Mouse (Mus musculus): Measurements from ENCODE around the gene Sorcs2.
"Not testable (repeated sequence)": the region's sequence is repeated elsewhere in the genome, so short reads cannot be mapped to it uniquely, and the experiment has no call there.

Gene Sorcs2

DNA sequence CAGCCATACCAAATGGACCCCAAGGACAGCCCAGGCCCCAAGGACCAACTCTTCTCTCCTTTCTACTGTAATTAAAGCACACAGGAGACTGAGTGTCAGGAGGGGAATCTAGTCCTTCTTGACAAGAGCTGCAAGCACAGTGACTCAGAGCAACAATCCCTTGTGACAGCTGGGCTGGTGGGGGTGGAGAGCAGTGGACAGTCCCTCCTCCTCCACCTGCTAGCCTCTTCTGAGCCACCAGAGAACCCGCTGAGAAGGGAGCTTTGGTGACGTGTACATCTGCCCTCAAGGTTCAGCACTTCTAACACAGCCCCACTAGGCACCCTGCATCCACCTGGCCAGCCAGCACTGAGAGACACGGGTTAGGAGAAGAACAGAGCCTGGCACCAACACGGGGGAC lies 96.8 kb downstream of the Sorcs2 start:
- DNase-seq (ENCODE audit: low spot score): no peak

DNA sequence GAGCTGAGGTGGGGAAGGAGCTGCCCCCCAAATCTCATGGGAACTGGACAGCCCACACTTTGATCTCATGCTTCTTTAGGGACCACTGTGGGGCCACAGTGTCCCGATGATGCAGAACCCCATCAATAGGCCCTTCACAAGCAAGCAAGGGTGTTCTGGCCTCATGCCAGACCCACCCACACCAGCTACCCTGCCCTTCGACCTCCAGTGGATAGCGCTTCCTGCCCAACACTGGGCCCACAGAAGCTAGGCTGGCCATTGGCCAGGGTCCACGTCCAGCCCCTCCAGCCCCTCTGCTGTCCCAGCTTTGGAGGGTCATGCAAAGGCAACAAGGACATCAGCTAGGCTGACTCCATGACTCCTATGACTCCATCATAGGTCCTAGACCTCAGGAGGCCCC lies 99.9 kb downstream of the Sorcs2 start:
- no peak for DNase-seq (ENCODE audit: low spot score)

DNA sequence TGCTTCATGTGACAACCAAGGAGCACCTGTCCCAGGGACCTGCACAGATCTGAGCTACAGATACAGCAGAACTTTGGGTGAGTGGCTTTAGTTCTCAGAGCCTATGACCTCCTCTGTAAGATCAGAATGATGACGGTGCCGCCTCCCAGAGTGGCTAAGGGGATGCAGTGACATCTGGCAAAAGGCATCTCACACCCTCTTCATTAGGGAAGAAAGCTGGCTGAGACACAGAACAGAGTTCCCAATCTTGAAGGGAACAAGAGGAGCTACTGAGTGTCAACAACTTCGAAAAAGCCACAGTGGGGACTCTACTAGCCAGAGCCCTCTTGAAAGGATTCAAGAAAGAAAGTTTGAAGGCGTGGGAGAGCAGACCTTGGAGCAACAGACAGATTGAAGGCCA lies 100.7 kb downstream of the Sorcs2 start:
- DNase-seq (ENCODE audit: low spot score): no peak

DNA sequence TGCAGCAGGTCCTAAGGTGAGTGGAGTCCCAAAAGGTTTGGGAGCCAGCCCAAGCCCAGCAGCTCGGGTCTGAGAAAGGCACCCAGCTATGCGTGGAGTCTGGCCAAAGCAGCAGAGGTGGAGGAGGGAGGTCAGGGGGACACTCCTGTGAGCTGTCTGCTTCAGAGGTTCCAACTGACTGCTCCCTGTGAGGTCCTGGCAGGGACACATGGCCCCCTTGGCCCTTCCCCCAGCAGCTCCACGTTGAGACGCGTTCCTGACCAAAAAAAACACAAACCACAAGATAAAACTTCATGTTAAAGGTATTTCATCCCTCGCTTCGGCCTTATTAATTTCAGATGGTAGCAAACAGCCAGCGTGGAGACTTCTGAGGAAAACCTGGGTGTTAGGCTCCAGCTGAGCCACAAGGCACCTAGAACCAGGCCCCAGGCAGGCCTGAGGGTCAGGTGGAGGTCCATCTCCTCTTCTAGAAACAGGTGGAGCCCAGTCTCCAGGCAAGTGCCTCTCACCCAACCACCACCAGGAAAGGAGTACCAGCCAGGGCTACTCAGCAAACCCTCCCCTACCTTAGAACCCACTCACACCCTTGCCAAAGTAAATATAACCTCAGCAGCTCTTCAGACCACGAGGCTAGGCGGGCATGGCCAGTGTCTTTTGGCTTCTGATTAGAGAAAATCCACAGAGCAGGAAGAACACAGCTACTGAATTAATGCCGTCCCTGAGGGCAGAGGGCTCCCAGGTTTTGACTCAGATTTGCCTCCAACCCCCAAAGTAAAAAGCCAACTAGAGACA lies 104.6 kb downstream of the Sorcs2 start:
- DNase-seq (ENCODE audit: low spot score): no peak

GRCm38 (mm10) chr5:36292321-36292720 lies 105.6 kb downstream of the Sorcs2 start:
- DNase-seq (ENCODE audit: low spot score): no peak

DNA sequence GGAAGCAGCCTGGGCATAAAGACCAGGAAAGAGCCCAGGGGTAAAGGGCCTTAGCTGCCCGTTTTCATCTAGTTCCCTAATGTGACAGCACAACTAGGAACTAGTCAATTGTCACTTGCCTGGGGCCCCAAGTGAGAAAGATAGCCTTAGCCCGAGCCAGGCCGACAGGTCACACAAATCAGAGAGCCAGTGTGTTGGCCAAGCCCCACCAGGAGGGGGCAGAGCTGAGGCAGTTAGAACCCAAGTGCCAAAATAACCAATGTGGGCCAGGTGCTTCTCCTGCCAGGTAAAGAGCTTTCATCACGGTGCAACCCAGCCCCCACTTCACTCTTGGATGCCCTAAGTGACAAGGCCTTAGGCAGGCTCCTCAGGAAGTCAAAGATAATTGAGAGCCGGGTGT lies 106.7 kb downstream of the Sorcs2 start:
- DNase-seq (ENCODE audit: low spot score): no peak

GRCm38 (mm10) chr5:36285405-36285804 lies 112.5 kb downstream of the Sorcs2 start:
- DNase-seq (ENCODE audit: low spot score): no peak

DNA sequence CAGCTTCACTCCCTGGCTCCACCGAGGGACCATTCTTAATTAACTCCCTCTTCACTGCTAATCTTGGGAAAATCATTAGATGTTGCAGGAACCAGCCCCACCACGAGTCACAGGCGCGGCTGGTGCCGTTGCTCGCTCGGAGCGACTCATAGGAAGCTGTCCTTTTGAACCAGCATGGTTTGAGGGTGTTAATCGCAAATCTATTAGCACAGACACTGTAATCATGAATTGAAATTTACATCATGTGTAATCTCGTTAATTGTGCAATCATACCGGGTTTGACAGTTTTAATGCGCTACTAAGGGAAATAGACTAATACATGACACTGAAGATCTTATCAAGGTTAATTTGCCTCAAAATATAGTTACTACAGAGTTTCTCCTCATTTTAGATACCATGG lies 118.0 kb downstream of the Sorcs2 start:
- DNase-seq (ENCODE audit: low spot score): no peak

DNA sequence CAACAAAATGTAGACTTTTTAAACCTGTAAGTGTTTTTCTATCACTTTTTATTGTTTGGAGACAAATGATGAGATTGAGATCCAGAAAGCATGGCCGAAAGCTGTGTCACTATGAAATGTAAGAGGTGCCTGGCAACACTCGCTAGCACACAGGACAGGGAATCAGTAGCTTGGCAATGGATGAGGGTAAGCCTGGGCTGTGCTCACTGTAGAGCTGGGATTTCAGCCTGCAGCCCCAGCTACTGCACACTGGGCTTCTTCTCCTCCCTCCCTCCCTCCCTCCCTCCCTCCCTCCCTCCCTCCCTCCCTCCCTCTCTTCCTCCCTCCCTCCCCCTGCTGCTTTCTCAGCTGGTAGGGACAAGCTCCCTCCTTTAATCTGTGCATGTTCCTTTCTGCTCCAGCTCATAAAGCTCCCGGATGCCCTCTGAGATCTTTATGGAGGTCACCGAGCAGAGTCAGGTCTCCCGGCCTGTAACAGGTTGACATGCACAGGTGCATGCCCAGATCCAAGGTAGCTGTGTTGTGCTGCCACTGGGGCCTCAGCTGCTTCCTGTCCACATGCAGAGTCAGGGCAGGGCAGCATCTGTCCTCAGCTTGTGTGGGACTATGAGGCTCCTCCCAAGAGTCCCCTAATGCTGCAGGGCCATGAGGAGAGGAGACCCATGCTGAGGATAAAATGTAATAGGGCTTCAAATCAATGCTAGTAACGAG lies 123.1 kb downstream of the Sorcs2 start:
- DNase-seq (ENCODE audit: low spot score): no peak

GRCm38 (mm10) chr5:36267194-36267769 lies 130.7 kb downstream of the Sorcs2 start:
- no peak for DNase-seq (ENCODE audit: low spot score)

DNA sequence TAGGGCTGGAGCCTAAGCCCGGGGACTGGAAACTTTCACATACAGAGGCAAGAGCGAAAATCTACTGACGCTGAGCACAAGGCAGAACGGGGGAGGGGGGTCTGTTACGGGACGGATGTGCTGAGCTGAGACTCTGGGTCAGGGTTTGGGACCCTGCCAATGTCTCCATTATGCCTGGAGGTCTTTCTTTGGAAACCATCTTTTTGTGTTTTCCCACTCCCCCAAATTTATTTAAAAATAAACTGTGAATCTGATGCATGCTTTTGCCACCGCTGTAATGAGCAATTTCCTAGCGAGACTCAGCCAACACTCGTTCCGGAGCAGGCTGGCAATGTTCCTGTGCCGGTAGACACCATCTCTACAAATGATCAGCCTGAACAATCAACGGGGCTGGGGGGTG lies 137.1 kb downstream of the Sorcs2 start:
- DNase-seq (ENCODE audit: low spot score): peak; percentile 32

DNA sequence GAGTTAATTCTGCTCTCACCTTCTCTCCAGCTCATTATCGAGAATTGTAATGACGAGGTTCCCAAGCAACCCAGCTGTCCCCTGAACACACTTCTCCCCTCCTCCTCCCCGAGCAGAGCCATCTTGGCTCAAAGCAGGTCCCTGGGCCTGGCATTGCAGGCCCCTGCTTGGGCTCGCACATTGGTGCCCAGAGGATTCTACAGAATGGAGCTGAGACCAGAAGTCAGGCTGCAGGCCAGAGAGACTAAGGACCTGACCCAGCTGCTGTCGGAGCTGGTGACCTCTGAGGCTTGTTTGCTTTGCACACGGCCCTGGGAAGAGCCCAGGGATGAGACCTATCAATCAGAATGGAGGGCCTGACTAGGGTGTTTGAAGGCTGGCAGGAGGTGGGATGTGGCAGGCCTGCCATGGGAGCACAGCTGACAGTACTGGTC lies 138.2 kb downstream of the Sorcs2 start:
- DNase-seq (ENCODE audit: low spot score): peak; percentile 18

GRCm38 (mm10) chr5:36258387-36259181 lies 139.4 kb downstream of the Sorcs2 start:
- DNase-seq (ENCODE audit: low spot score): peak; percentile 37

GRCm38 (mm10) chr5:36257008-36257407 lies 140.9 kb downstream of the Sorcs2 start:
- DNase-seq (ENCODE audit: low spot score): no peak

- DNase-seq (ENCODE audit: low spot score): no peak
Measured at GRCm38 (mm10) chr5:36254642-36255516, 143.1 kb downstream of the Sorcs2 start.

DNA sequence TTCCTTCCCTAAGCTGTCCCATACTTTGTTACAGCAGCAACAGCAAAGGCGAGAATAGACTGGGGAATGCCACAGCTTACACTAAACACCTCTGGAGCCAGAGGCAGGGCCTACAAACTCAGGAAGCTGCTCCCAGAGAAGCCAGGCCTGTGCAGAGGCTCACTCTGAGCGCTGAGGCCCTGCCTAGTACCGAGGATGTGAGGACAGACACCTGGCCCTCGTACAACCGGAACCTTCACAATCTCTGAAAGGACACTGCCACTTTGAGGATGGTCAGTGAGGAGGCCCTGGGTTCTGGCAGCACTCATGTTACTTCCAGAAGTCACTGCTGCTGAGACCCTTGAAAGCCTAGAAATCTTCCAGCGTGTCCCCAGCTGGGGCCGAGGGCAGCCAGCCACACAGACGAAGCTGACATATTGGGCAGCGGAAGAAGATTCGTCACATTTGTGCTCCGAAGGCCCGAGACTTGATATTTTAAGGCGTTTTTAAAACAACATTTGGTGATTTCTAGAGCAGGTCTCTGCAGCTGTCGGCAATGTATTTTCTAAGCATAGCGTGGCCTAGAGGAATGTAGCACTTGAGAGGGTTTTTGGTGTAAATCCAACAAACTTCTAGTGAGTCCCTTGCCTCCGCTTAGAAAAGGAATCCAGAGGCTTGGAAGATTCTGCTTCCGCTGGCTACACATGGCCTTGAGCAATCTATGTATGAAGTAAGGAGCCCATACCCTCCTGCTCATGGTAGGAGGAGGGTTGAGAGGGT lies 145.0 kb downstream of the Sorcs2 start:
- DNase-seq (ENCODE audit: low spot score): no peak

DNA sequence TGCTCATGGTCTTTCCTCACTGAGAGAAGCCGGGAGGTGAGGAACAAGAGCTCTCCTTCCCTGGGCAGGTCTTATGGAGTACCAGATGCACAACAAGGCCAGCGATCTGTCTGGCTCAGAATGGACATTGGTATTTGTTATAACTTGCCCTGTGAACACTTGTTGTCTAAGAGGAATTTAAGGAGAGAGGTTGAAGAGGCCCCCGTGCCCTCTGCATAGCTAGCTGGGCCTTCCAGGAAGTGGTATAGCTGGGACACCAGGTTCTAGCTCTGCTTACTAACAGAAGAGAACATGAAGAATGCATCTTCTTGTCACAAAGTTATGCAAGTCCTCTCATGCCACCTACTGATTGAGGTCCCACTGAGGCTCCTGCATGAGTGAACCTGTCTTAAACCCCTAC lies 149.9 kb downstream of the Sorcs2 start:
- no peak for DNase-seq (ENCODE audit: low spot score)

GRCm38 (mm10) chr5:36237526-36237925 lies 160.4 kb downstream of the Sorcs2 start:
- DNase-seq (ENCODE audit: low spot score): not testable (repeated sequence)

DNA sequence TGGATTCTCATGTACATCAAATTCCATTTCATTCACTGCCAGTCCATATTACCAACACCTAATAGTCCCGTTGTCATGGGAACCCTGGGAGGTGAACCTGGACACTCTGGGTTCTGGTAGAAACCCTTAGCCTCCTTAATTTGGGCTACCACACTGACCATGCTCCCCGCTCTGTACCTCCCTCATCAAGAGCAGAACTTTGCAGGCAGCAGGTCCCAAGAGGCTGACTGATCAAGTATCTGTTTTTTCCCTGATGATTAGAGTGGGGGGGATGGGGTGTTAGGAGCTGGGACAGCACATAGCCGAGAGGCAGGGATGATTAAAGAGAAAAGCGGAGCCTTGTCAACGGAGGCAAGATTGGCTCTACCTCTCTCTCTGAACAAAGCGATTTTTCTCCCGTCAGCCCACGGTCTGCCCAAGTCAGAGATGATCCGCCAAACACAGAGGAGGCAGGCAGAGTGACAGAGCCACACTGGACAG lies 167.6 kb downstream of the Sorcs2 start:
- no peak for DNase-seq (ENCODE audit: low spot score)

All from layer of hippocampus, adult 11-12 months (tissue).